ENCODE assay signal across 9 mouse cellular contexts in genomic region chr16:38091041-38091440, GRCm38 (mm10). TPM values are rescaled to one million over a fixed set of nuclear protein-coding genes. Genes with fewer than 3 reads are reported as not detected.
A peak's percentile ranks its signal among the peaks of the same experiment; 100 is the strongest.
DNase-seq lines count a peak whose midpoint lies in the region; ATAC-seq and TF ChIP-seq lines count a peak whose summit lies in the region.
"Had no signal": no experiment of that assay in that cellular context is flagged by ENCODE, and none has a peak within 500 bp of the region (broad histone marks: within the 10 kb centered on the region; RNA-seq: fewer than 3 reads in every experiment).

No protein-coding gene starts in this region.

- H3K4me1 ChIP-seq in heart, embryonic 14.5 days (ENCODE audit: control insufficient read depth in 2 of 2, insufficient read depth in 2 of 2, low read length in 2 of 2), result peaks cover 8 to 38% of the 10 kb centered on the region in 2 experiments
- peaks cover 17% of the 10 kb centered on the region in 2 experiments for H3K4me1 ChIP-seq in MEL (ENCODE audit: control insufficient read depth in 1 of 2, insufficient read depth in 2 of 2, low read length in 2 of 2)
- peaks cover 35% of the 10 kb centered on the region for H3K4me1 ChIP-seq in hindbrain, embryonic 12.5 days
- peaks cover 35% of the 10 kb centered on the region for H3K4me1 ChIP-seq in midbrain, embryonic 12.5 days

- peaks cover 58% of the 10 kb centered on the region for H3K79me2 ChIP-seq in MEL (ENCODE audit: control insufficient read depth, insufficient read depth, low read length, poor library complexity)

- peak overlapping the region; percentile 98 for H3K9ac ChIP-seq in heart, embryonic 14.5 days (ENCODE audit: low read length)
- peak overlapping the region; percentile 95 for H3K9ac ChIP-seq in MEL (ENCODE audit: control insufficient read depth, low read depth, low read length, poor library complexity, severe bottlenecking)
- H3K9ac ChIP-seq in hindbrain, embryonic 12.5 days, result peak overlapping the region; percentile 98
- peak overlapping the region; percentile 96 for H3K9ac ChIP-seq in midbrain, embryonic 12.5 days (replicated peaks)

- TF ChIP-seq POLR2A in MEL (IDR thresholded peaks at IDR 0.05; ENCODE audit: control insufficient read depth in 1 of 2, insufficient read depth in 1 of 2, low read depth in 1 of 2, low read length in 2 of 2, poor library complexity in 1 of 2), result no peak

- H3K4me3 ChIP-seq in heart, embryonic 14.5 days (ENCODE audit: control insufficient read depth in 1 of 2, insufficient read depth in 1 of 2, low read depth in 1 of 2, low read length in 2 of 2), result peak overlapping the region; percentile 76 to 95
- peak overlapping the region; percentile 98 to 100 for H3K4me3 ChIP-seq in MEL (ENCODE audit: control insufficient read depth in 1 of 2, insufficient read depth in 1 of 2, low read depth in 2 of 2, low read length in 2 of 2)
- peak overlapping the region; percentile 89 for H3K4me3 ChIP-seq in hindbrain, embryonic 12.5 days
- H3K4me3 ChIP-seq in midbrain, embryonic 12.5 days, result peak overlapping the region; percentile 95

- intact Hi-C loops in heart, postnatal 25 days (cut with DNase I), result loop anchor here (5.0 kb wide), 2 partner anchors 46 to 224 kb away; partner anchors contain the start of gene Lrrc58

- no peak for DNase-seq in heart, postnatal 25 days (ENCODE audit: low spot score)
- peak; percentile 70 for DNase-seq in MEL (ENCODE audit: low read depth, low spot score)
- DNase-seq in frontal cortex, postnatal 25 days (ENCODE audit: low spot score in 2 of 2), result no peak
- DNase-seq in right cerebral cortex, postnatal 36 days (ENCODE audit: low spot score in 2 of 2), result no peak
- DNase-seq: lung, postnatal 4 days had no signal

- no peak for ATAC-seq in heart, embryonic 14.5 days (ENCODE audit: insufficient number of reproducible peaks, insufficient read depth, low FRiP score, low read depth)
- ATAC-seq in hindbrain, embryonic 12.5 days (ENCODE audit: low FRiP score), result no peak
- ATAC-seq in midbrain, embryonic 12.5 days (ENCODE audit: low FRiP score, low read depth), result no peak
- no peak for ATAC-seq in inflammation-experienced regulatory T-cells, adult 6 months

- TF ChIP-seq CTCF in MEL (IDR thresholded peaks at IDR 0.05 in 2 of 3, conservative IDR thresholded peaks at IDR 0.05 in 1 of 3; ENCODE audit: control insufficient read depth in 1 of 3, insufficient read depth in 1 of 3, low read depth in 2 of 3, low read length in 3 of 3, poor library complexity in 1 of 3, severe bottlenecking in 1 of 3), result no peak

- peak overlapping the region; percentile 92 for H3K4me2 ChIP-seq in heart, embryonic 14.5 days (ENCODE audit: low read length)
- peak overlapping the region; percentile 90 for H3K4me2 ChIP-seq in hindbrain, embryonic 12.5 days (replicated peaks)
- H3K4me2 ChIP-seq in midbrain, embryonic 12.5 days (replicated peaks), result peak overlapping the region; percentile 83

- H3K27ac ChIP-seq in heart, embryonic 14.5 days (replicated peaks in 1 of 2; ENCODE audit: control insufficient read depth in 1 of 2, insufficient read depth in 1 of 2, low read depth in 2 of 2, low read length in 2 of 2), result peak overlapping the region in 1 of 2 experiments; percentile 100; a peak in 1 of 4 replicates
- peak overlapping the region; percentile 62 for H3K27ac ChIP-seq in MEL (ENCODE audit: control insufficient read depth, low read depth, low read length)
- peak overlapping the region; percentile 100; the same call in 1 of the 2 replicates for H3K27ac ChIP-seq in hindbrain, embryonic 12.5 days
- no peak overlapping the region; the same call in 1 of the 2 replicates for H3K27ac ChIP-seq in midbrain, embryonic 12.5 days (replicated peaks)

- no peaks in the 10 kb centered on the region for H3K27me3 ChIP-seq in heart, embryonic 14.5 days (ENCODE audit: control insufficient read depth, insufficient read depth, low read length)
- H3K27me3 ChIP-seq in MEL (ENCODE audit: control insufficient read depth in 1 of 2, insufficient read depth in 2 of 2, low read length in 2 of 2), result no peaks in the 10 kb centered on the region
- H3K27me3 ChIP-seq in hindbrain, embryonic 12.5 days, result no peaks in the 10 kb centered on the region
- H3K27me3 ChIP-seq in midbrain, embryonic 12.5 days, result no peaks in the 10 kb centered on the region

- WGBS in heart, embryonic 14.5 days, result 0% methylated on average over 5 of the region's 5 CpGs
- WGBS in hindbrain, embryonic 12.5 days, result under 1% methylated on average over 5 of the region's 5 CpGs
- WGBS in midbrain, embryonic 12.5 days, result under 1% methylated on average over 5 of the region's 5 CpGs

- TF ChIP-seq RAD21 in MEL (IDR thresholded peaks at IDR 0.05; ENCODE audit: low read depth, low read length), result no peak

- H3K36me3 ChIP-seq in heart, embryonic 14.5 days (ENCODE audit: control insufficient read depth, insufficient read depth, low read length), result peaks cover 10% of the 10 kb centered on the region
- H3K36me3 ChIP-seq in MEL (ENCODE audit: control insufficient read depth in 1 of 2, insufficient read depth in 2 of 2, low read length in 2 of 2), result peaks cover 0 to 40% of the 10 kb centered on the region in 2 experiments; a peak in 2 of 4 replicates
- H3K36me3 ChIP-seq in hindbrain, embryonic 12.5 days, result no peaks in the 10 kb centered on the region
- no peaks in the 10 kb centered on the region for H3K36me3 ChIP-seq in midbrain, embryonic 12.5 days

- peak in 1 of 2 experiments; percentile 38; a peak in 2 of 4 replicates for TF ChIP-seq EP300 in MEL (IDR thresholded peaks at IDR 0.05; ENCODE audit: low read depth in 1 of 2, low read length in 2 of 2)

- H3K9me3 ChIP-seq in heart, embryonic 14.5 days (ENCODE audit: control insufficient read depth, low read length), result no peaks in the 10 kb centered on the region
- H3K9me3 ChIP-seq in MEL (replicated peaks; ENCODE audit: insufficient read depth, low read length), result no peaks in the 10 kb centered on the region
- H3K9me3 ChIP-seq in hindbrain, embryonic 12.5 days (replicated peaks), result no peaks in the 10 kb centered on the region
- H3K9me3 ChIP-seq in midbrain, embryonic 12.5 days, result no peaks in the 10 kb centered on the region

TF ChIP-seq in MEL, 35 proteins besides CTCF, POLR2A, EP300 and RAD21:
- TF ChIP-seq MYB (IDR thresholded peaks at IDR 0.05; ENCODE audit: low read depth, low read length) (no peak), TBP (IDR thresholded peaks at IDR 0.05; ENCODE audit: low read depth, low read length) (no peak), E2F4 (IDR thresholded peaks at IDR 0.05; ENCODE audit: borderline replicate concordance, low read depth, low read length) (no peak), TCF12 (IDR thresholded peaks at IDR 0.05; ENCODE audit: low read depth, low read length) (0 out of 2 replicates have a peak, but pooled peaks have one; percentile 24), MAX (IDR thresholded peaks at IDR 0.05; ENCODE audit: low read length) (no peak), SIN3A (IDR thresholded peaks at IDR 0.05; ENCODE audit: low read length) (peak; percentile 54), ZC3H11A (IDR thresholded peaks at IDR 0.05; ENCODE audit: low read depth, low read length) (no peak), USF2 (IDR thresholded peaks at IDR 0.05; ENCODE audit: borderline replicate concordance in 1 of 2, insufficient read depth in 1 of 2, low read depth in 1 of 2, low read length in 2 of 2) (no peak), MAFK (IDR thresholded peaks at IDR 0.05; ENCODE audit: borderline replicate concordance, low read depth, low read length) (no peak), POLR2AphosphoS2 (IDR thresholded peaks at IDR 0.05; ENCODE audit: low read length) (no peak), SMC3 (IDR thresholded peaks at IDR 0.05; ENCODE audit: low read depth, low read length) (no peak), GATA1 (IDR thresholded peaks at IDR 0.05; ENCODE audit: low read depth, low read length) (peak; percentile 74), RCOR1 (IDR thresholded peaks at IDR 0.05; ENCODE audit: low read depth, low read length) (peak; percentile 68), KAT2A (conservative IDR thresholded peaks at IDR 0.05; ENCODE audit: low read depth, low read length) (no peak), USF1 (IDR thresholded peaks at IDR 0.05; ENCODE audit: low read depth, low read length) (no peak), ZKSCAN1 (IDR thresholded peaks at IDR 0.05; ENCODE audit: low read depth, low read length) (no peak), ETS1 (IDR thresholded peaks at IDR 0.05; ENCODE audit: low read depth, low read length) (no peak), MXI1 (IDR thresholded peaks at IDR 0.05; ENCODE audit: low read depth, low read length) (peak; percentile 2; the same call in 1 of the 2 replicates), NELFE (IDR thresholded peaks at IDR 0.05; ENCODE audit: low read depth, low read length) (no peak), MYC (IDR thresholded peaks at IDR 0.05; ENCODE audit: low read depth, low read length) (no peak), TAL1 (IDR thresholded peaks at IDR 0.05; ENCODE audit: low read length) (peak; percentile 43; the same call in 1 of the 2 replicates), CHD1 (IDR thresholded peaks at IDR 0.05; ENCODE audit: low read depth, low read length) (no peak), ZMIZ1 (IDR thresholded peaks at IDR 0.05; ENCODE audit: low read depth, low read length) (no peak), POLR2AphosphoS5 (IDR thresholded peaks at IDR 0.05; ENCODE audit: borderline replicate concordance, low read depth, low read length) (no peak), HCFC1 (IDR thresholded peaks at IDR 0.05; ENCODE audit: low read depth, low read length) (no peak)

RNA-seq across cellular contexts. Expression of gene Gsk3b, which starts 2.2 kb away (rescaled TPM):
- polyA plus RNA-seq in heart, embryonic 14.5 days (2014; fragmentation: Nextera tagmentation; extraction: Ambion mirVana), result 44.1 and 49.9 TPM in 2 replicates
- total RNA-seq in heart, postnatal 25 days (2021), result 10 to 100 TPM; 52.7 to 55.2 TPM
- 8.8 and 10.3 TPM in 2 replicates for total RNA-seq in MEL (2012; rRNA removed)
- 10 to 100 TPM in 1 of 2 experiments, not detected in 1; 20.1 TPM for polyA plus RNA-seq in MEL (2012; ENCODE audit: insufficient read depth in 1 of 2, insufficient read length in 2 of 2, low read depth in 1 of 2, low replicate concordance in 2 of 2, missing spikeins in 1 of 2)
- polyA plus RNA-seq in hindbrain, embryonic 12.5 days (2016; fragmentation: Nextera tagmentation; extraction: Ambion mirVana), result 139 and 145 TPM in 2 replicates
- polyA plus RNA-seq in midbrain, embryonic 12.5 days (2016; fragmentation: Nextera tagmentation; extraction: Ambion mirVana), result 145 and 156 TPM in 2 replicates
- 10 to 100 TPM; 50.3 to 61.0 (median 56.8) TPM for polyA plus RNA-seq in inflammation-experienced regulatory T-cells, adult 6 months (2017; shearing (Covaris generic))
